Mouse (Mus musculus) hindbrain, embryonic 15.5 days (tissue): Measurements from ENCODE around the gene Agps. TPM values are rescaled to one million over a fixed set of nuclear protein-coding genes. Genes with fewer than 3 reads are reported as not detected.
A peak's percentile ranks its signal among the peaks of the same experiment; 100 is the strongest.

Experiments used
- ATAC-seq: fragments of 200-750 bp; cut with Nextera tagmentation; 2 replicates; pipeline ENCODE4 v1.8.0; 2017; ENCODE audit warnings: low read depth, moderate number of reproducible peaks, moderate TSS enrichment; ENCODE audit not compliant: low FRiP score
- H3K27ac ChIP-seq: fragments of 300-500 bp; sonication (generic); replicated peaks from 2 replicates; pipeline ENCODE4 v1.5.1; 2015; ENCODE audit warnings: mild to moderate bottlenecking, inconsistent platforms
- H3K27me3 ChIP-seq: fragments of 300-500 bp; sonication (generic); 2 replicates; pipeline ENCODE4 v1.6.1; 2015; ENCODE audit warnings: control low read depth, inconsistent platforms
- H3K36me3 ChIP-seq: fragments of 300-500 bp; sonication (generic); 2 replicates; pipeline ENCODE4 v1.6.1; 2015; ENCODE audit warnings: control low read depth, inconsistent platforms
- H3K4me1 ChIP-seq: fragments of 300-500 bp; sonication (generic); replicated peaks from 2 replicates; pipeline ENCODE4 v1.6.1; 2015; ENCODE audit warnings: control low read depth, inconsistent platforms
- H3K4me2 ChIP-seq: fragments of 300-500 bp; sonication (generic); 2 replicates; pipeline ENCODE4 v1.6.1; 2015; ENCODE audit warnings: moderate library complexity, mild to moderate bottlenecking, inconsistent platforms
- H3K4me3 ChIP-seq: fragments of 300-500 bp; sonication (generic); 2 replicates; pipeline ENCODE4 v1.5.1; 2015; ENCODE audit warnings: mild to moderate bottlenecking, inconsistent platforms
- H3K9ac ChIP-seq: fragments of 300-500 bp; sonication (generic); 2 replicates; pipeline ENCODE4 v1.6.1; 2015; ENCODE audit warnings: inconsistent platforms
- H3K9me3 ChIP-seq: fragments of 300-500 bp; sonication (generic); 2 replicates; pipeline ENCODE4 v1.6.1; 2016; ENCODE audit warnings: control low read depth, inconsistent platforms
- WGBS: fragments of 180-500 bp; shearing (Covaris S2); methylation state at CpG from one replicate; pipeline ENCODE4 v1.1.7; 2015; 5-methylcytosine and 5-hydroxymethylcytosine counted together
- polyA plus RNA-seq: library from polyadenylated mRNA; unstranded; fragments of >200 nt; fragmentation: Nextera tagmentation; extraction: Ambion mirVana; gene quantifications from 2 replicates; pipeline ENCODE4 v1.2.1, GENCODE M21; 2015

Gene Agps
- polyA plus RNA-seq, 1 experiment from 2014 or later: 28.0 TPM

- Histone ChIP-seq H3K4me3 (peak overlapping the region; percentile 79), H3K4me2 (peak overlapping the region; percentile 63), H3K27ac (peak overlapping the region; percentile 74; the same call in 1 of the 2 replicates), H3K36me3 (no peaks in the 10 kb centered on the region), H3K9ac (peak overlapping the region; percentile 83), H3K4me1 (peaks cover 16% of the 10 kb centered on the region), H3K9me3 (no peaks in the 10 kb centered on the region), H3K27me3 (no peaks in the 10 kb centered on the region)
- ATAC-seq: no peak
- 2% methylated on average over 5 of the region's 5 CpGs for WGBS
Observed at GRCm38 (mm10) chr2:75832781-75833180, 804 bp downstream of the Agps start.

DNA sequence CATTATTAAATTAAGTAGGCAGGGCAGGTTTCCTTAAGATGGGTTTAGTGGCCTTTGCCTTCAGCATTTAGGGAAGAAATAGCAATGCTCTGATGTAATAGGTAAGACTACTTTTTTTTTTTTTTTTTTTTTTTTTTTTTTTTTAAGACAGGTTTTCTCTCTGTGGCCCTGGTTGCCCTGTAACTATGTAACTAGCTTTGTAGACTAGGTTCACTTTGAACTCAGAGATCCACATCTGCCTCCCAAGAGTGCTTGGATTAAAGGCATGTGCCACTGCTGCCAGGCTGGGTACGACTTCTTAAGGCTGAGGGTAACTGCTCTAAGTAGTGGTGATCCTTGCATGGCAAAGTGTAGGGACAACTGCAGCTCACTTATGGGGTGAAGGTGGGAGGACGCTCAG lies 2.5 kb downstream of the Agps start:
- Histone ChIP-seq H3K9me3 (no peaks in the 10 kb centered on the region), H3K27me3 (no peaks in the 10 kb centered on the region), H3K36me3 (no peaks in the 10 kb centered on the region), H3K4me3 (no peak overlapping the region), H3K4me2 (no peak overlapping the region), H3K27ac (no peak overlapping the region), H3K9ac (no peak overlapping the region), H3K4me1 (peaks cover 16% of the 10 kb centered on the region)
- ATAC-seq: no peak
- 91% methylated on average over 2 of the region's 2 CpGs for WGBS

GRCm38 (mm10) chr2:75842302-75842701 lies 10.3 kb downstream of the Agps start:
- 81% methylated on average over 2 of the region's 2 CpGs for WGBS
- Histone ChIP-seq H3K9me3 (no peaks in the 10 kb centered on the region), H3K36me3 (no peaks in the 10 kb centered on the region), H3K27ac (no peak overlapping the region), H3K27me3 (no peaks in the 10 kb centered on the region), H3K4me1 (no peaks in the 10 kb centered on the region), H3K4me3 (no peak overlapping the region), H3K9ac (no peak overlapping the region), H3K4me2 (no peak overlapping the region)
- no peak for ATAC-seq

DNA sequence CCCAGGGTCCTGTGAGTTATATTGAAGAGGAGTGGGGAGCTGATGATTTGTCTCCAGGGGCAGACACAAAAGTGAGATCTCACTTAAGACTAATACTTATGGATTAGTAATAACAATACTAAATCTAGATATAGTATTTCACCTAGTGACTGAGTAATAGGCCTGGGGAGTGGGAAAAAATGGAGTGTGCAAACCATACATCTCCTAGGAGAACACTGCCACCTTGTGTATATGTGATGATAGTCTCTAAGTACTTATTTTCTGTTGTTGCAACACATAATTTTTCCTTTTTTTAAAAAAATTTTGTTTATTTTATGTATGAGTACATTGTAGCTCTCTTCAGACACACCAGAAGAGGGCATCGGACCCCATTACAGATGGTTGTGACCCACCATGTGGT lies 15.7 kb downstream of the Agps start:
- H3K9ac ChIP-seq: no peak overlapping the region
- H3K4me1 ChIP-seq: no peaks in the 10 kb centered on the region
- no peaks in the 10 kb centered on the region for H3K9me3 ChIP-seq
- H3K36me3 ChIP-seq: no peaks in the 10 kb centered on the region
- no peaks in the 10 kb centered on the region for H3K27me3 ChIP-seq
- no peak overlapping the region for H3K27ac ChIP-seq
- no peak overlapping the region for H3K4me3 ChIP-seq
- no peak overlapping the region for H3K4me2 ChIP-seq
- WGBS: 97% methylated on average over 1 of the region's 1 CpGs
- ATAC-seq: no peak

DNA sequence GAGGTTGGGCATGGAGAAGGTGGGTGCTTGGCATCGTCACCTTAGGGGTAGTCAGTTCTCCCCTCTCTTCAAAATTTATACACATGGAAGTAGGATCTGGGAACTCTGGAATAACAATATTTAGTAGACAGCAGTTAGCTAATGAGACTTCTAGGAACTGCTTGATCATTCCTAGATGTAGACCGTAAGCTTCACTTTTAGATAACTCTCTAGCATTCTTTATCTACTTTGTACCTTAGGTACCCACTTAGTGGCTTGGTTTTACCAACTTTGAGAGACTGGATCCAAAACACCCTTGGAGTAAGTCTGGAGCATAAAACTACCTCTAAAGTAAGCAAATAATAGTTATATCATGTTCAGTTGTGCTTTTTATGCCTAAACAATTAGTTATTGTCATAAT lies 20.5 kb downstream of the Agps start:
- WGBS: 99% methylated on average over 2 of the region's 2 CpGs
- Histone ChIP-seq H3K27me3 (no peaks in the 10 kb centered on the region), H3K4me2 (no peak overlapping the region), H3K9ac (no peak overlapping the region), H3K9me3 (no peaks in the 10 kb centered on the region), H3K36me3 (peaks cover 3% of the 10 kb centered on the region; the same call in 1 of the 2 replicates), H3K4me1 (no peaks in the 10 kb centered on the region), H3K27ac (no peak overlapping the region), H3K4me3 (no peak overlapping the region)
- no peak for ATAC-seq

DNA sequence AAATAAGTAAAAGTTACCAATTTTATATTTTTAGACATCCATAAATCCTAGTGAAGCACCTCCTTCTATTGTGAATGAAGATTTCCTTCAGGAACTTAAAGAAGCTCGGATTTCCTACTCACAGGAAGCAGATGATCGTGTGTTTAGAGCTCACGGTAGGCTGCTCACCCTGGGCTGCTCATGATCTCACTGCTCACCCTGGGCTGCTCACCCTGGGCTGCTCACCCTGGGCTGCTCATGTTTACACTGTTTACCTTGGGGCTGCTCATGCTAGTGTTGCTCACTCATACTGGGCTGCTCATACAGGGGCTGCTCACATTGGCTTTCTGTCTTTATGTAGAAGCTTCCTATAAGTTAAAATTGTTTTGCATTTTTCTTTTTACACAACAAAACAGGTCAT lies 22.2 kb downstream of the Agps start:
- no peak for ATAC-seq
- Histone ChIP-seq H3K9me3 (no peaks in the 10 kb centered on the region), H3K36me3 (peaks cover 10% of the 10 kb centered on the region; the same call in 1 of the 2 replicates), H3K4me2 (no peak overlapping the region), H3K4me3 (no peak overlapping the region), H3K9ac (no peak overlapping the region), H3K27ac (no peak overlapping the region), H3K27me3 (no peaks in the 10 kb centered on the region), H3K4me1 (no peaks in the 10 kb centered on the region)
- WGBS: 70% methylated on average over 3 of the region's 3 CpGs

- no peak for ATAC-seq
- Histone ChIP-seq H3K27ac (no peak overlapping the region), H3K4me3 (no peak overlapping the region), H3K4me2 (no peak overlapping the region), H3K9me3 (no peaks in the 10 kb centered on the region), H3K27me3 (no peaks in the 10 kb centered on the region), H3K9ac (no peak overlapping the region), H3K36me3 (peaks cover 17% of the 10 kb centered on the region), H3K4me1 (no peaks in the 10 kb centered on the region)
- WGBS: 95% methylated on average over 3 of the region's 3 CpGs
Observed at GRCm38 (mm10) chr2:75861115-75861514, 29.1 kb downstream of the Agps start.

DNA sequence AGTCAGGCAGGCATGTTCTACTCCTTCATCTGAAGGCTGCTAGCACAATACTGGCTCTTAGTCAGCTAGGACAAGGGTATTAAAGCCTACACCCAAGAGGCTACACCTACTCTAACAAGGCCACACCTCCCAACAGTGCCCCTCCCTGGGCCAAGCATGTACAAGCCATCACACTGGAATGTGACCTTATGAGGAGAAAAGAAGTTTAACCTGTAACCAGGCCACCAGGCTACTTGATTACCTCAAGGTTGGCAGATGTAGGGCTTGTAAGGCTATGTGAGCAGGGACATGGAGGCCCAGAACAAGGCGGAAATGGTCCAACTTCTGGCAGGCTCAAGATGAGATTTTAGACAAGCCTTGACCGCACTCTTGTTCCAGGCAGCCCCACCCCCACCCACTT lies 37.6 kb downstream of the Agps start:
- no peak overlapping the region for H3K4me3 ChIP-seq
- no peak overlapping the region for H3K4me2 ChIP-seq
- peaks cover 6% of the 10 kb centered on the region; the same call in 1 of the 2 replicates for H3K36me3 ChIP-seq
- H3K9ac ChIP-seq: no peak overlapping the region
- no peak for ATAC-seq
- WGBS: 95% methylated on average over 2 of the region's 2 CpGs
- no peaks in the 10 kb centered on the region for H3K27me3 ChIP-seq
- no peak overlapping the region for H3K27ac ChIP-seq
- H3K9me3 ChIP-seq: no peaks in the 10 kb centered on the region
- no peaks in the 10 kb centered on the region for H3K4me1 ChIP-seq

DNA sequence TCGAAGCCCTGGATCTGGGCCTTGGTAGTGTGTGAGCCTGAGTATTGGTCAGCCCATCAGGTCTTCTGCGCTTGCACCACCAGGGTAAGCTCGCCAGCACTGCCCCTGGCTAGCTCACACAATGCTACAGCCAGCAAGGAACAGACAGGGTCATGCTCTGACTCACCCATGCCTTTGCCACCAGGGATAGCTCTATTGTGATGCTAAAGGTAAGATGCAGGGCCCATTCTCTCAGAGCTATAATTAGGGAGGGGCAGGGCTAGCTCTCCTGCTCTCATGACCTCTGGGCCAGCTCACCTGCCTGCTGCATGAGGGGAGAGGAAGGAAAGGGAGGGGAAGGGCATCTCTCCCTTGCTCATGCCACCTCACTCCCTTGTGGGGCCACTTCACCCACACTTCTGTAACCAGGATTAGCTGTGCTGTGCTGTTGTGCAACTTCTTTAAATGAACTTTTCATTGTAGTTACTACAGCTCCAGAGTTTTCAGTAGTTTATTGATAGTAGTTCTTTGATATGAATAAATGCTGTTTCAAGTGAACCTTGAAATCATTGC lies 42.1 kb downstream of the Agps start:
- no peaks in the 10 kb centered on the region for H3K27me3 ChIP-seq
- 43% methylated on average over 3 of the region's 3 CpGs for whole genome bisulfite sequencing
- no peak overlapping the region for H3K9ac ChIP-seq
- no peaks in the 10 kb centered on the region for H3K36me3 ChIP-seq
- no peak for ATAC-seq
- H3K4me2 ChIP-seq: no peak overlapping the region
- no peaks in the 10 kb centered on the region for H3K9me3 ChIP-seq
- H3K4me1 ChIP-seq: no peaks in the 10 kb centered on the region
- H3K27ac ChIP-seq: no peak overlapping the region
- no peak overlapping the region for H3K4me3 ChIP-seq

DNA sequence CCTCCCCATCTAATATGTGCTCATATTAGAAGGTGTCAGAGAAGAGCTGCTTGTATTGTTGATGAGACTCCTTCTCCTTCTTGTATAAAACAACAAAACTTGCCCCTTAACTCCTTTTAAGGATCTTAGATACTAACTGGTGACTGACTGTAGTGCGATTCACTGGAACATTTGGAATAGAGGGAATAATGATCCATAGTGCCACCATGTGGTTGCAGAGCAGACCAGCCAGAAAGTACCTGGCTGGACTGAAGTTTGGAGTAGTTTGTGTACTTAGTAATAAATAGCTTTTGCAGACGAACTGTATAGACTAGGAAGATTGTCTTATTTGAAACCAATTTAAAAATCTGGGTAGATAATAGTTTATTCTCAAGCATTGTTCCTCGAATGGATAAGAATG lies 47.8 kb downstream of the Agps start:
- H3K9me3 ChIP-seq: no peaks in the 10 kb centered on the region
- no peaks in the 10 kb centered on the region for H3K36me3 ChIP-seq
- no peak for ATAC-seq
- no peak overlapping the region for H3K4me2 ChIP-seq
- H3K9ac ChIP-seq: no peak overlapping the region
- 48% methylated on average over 3 of the region's 3 CpGs for WGBS
- no peak overlapping the region for H3K4me3 ChIP-seq
- H3K27me3 ChIP-seq: no peaks in the 10 kb centered on the region
- H3K27ac ChIP-seq: no peak overlapping the region
- H3K4me1 ChIP-seq: no peaks in the 10 kb centered on the region

- Histone ChIP-seq H3K27ac (no peak overlapping the region), H3K9ac (no peak overlapping the region), H3K4me3 (no peak overlapping the region), H3K4me2 (no peak overlapping the region), H3K4me1 (no peaks in the 10 kb centered on the region), H3K27me3 (no peaks in the 10 kb centered on the region), H3K36me3 (0 out of 2 replicates have a peak, but pooled peaks cover 6% of the 10 kb centered on the region), H3K9me3 (no peaks in the 10 kb centered on the region)
- WGBS: 67% methylated on average over 1 of the region's 1 CpGs
- no peak for ATAC-seq
Observed at GRCm38 (mm10) chr2:75883543-75883942, 51.6 kb downstream of the Agps start.

DNA sequence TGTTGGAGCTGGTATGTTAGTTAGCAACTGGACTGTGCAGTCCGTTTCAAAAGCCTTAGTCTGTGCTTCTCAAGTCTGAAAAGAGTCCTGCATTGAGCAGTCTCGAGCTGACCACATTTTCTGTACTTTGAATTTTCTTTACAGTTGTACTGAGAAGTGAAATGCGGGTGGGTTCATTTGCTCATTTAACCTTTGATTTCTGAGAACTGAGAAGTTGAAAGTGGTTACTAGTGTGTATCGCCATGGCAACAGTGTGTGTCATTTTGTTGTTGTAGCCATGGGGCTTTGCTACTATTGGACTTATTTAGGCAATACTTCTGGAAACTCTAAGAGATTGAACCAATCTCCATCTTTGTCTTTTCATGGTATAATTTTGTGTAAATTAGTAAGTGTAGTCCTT lies 60.0 kb downstream of the Agps start:
- no peak overlapping the region for H3K9ac ChIP-seq
- no peak overlapping the region for H3K4me3 ChIP-seq
- H3K27ac ChIP-seq: no peak overlapping the region
- H3K36me3 ChIP-seq: 0 out of 2 replicates have a peak, but pooled peaks cover 6% of the 10 kb centered on the region
- ATAC-seq: no peak
- no peaks in the 10 kb centered on the region for H3K9me3 ChIP-seq
- H3K4me1 ChIP-seq: no peaks in the 10 kb centered on the region
- H3K27me3 ChIP-seq: no peaks in the 10 kb centered on the region
- WGBS: 68% methylated on average over 4 of the region's 4 CpGs
- no peak overlapping the region for H3K4me2 ChIP-seq

- WGBS: 91% methylated on average over 5 of the region's 5 CpGs
- H3K9ac ChIP-seq: no peak overlapping the region
- no peaks in the 10 kb centered on the region for H3K9me3 ChIP-seq
- no peak overlapping the region for H3K4me3 ChIP-seq
- no peak for ATAC-seq
- H3K27me3 ChIP-seq: no peaks in the 10 kb centered on the region
- H3K4me2 ChIP-seq: no peak overlapping the region
- no peaks in the 10 kb centered on the region for H3K4me1 ChIP-seq
- 0 out of 2 replicates have a peak, but pooled peaks cover 3% of the 10 kb centered on the region for H3K36me3 ChIP-seq
- H3K27ac ChIP-seq: no peak overlapping the region
Observed at GRCm38 (mm10) chr2:75895711-75896110, 63.7 kb downstream of the Agps start.
